Mouse (Mus musculus): ENCODE measurements around the gene Dhx32. TPM values are rescaled to one million over a fixed set of nuclear protein-coding genes. Genes with fewer than 3 reads are reported as not detected.

Dhx32 gene
- total RNA-seq, 1 experiment from 2014 or later, result 18.4 TPM

DNA sequence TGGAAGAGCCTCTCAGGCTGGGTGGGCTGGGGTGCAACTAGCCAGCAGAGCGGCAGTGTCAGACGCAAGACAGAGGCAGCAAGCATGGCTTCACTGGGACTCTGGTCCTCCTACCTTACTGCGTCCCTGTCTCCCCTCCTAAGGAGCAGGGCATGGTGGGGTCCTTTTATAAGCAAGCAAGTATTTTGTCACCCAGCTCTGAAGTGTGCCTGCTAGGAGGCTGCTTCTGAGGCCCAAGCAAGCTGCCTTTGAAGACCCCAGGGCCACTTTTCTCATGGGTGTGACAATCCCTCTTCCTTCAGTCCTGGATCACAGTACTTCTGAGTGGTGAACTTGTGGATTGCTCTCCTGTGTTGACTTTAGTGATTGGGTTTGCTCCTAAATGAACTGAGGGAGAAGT is 102.6 kb downstream of the Dhx32 start, which contains the start of gene Mmp21:
Gene Mmp21 (minus strand): TSS at position 101 of the 400 bp plus-strand sequence.
- ATAC-seq (ENCODE audit: extremely low read depth, insufficient number of reproducible peaks, low FRiP score, poor library complexity, severe bottlenecking), result no peak

DNA sequence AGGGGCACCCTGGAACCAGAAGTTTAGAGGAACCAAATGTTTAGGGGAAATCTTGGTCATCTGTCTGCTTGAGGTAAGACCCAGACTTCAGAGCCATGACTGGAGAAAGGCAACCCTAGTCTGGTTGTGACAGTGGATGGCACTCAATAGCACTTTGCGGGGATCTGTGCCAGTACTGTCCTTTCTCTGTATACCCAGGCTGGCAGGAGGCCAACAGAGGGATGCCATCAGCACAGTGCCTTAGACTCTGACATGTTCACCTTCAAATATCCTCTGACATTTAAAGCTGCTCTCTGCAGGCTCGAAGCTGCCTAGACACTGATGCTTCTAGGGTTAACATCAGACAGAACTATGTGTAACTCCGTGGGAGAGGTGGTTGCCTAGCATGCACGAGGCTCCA is 103.1 kb downstream of the Dhx32 start:
- ATAC-seq (ENCODE audit: extremely low read depth, insufficient number of reproducible peaks, low FRiP score, poor library complexity, severe bottlenecking), result no peak

DNA sequence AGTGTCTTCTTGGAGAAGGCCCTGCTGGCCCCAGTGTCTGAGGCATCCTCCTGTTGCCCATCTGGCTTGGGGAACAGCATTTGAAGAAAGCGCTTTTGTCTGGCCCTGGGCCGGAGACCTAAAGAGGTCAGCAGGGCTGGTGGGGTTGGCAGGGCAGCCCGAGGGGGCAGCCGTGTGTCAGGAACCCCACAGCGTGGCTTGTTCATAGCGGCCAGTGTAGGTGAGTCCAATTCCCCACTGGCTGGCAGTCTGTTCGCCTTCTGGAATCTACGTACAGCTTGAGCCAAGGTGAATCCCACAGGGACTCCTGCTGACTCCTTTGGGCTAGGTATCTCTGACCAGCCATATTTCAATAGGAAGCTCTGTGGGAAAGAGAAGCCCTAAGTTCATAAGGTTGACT is 103.8 kb downstream of the Dhx32 start:
- ATAC-seq (ENCODE audit: extremely low read depth, insufficient number of reproducible peaks, low FRiP score, poor library complexity, severe bottlenecking), result no peak

DNA sequence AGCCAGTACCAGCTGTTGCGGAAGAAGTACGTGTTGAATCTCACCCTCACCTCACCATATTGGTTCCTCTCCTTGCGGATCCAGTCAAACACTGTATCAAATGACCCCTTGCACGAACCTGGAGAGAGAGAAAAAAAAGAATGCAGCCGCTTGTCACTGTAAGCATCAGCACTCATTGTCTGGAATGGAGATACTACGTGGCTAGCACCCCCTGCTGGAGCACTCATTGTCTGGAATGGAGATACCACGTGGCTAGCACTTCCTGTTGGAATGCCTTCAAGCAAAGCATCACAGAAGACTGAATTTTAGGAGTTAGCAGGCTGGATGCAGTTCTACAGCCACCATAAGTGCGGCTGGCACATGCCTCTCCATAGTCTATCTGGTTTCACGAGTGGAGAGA is 106.5 kb downstream of the Dhx32 start:
- ATAC-seq (ENCODE audit: extremely low read depth, insufficient number of reproducible peaks, low FRiP score, poor library complexity, severe bottlenecking), result no peak

Other genes starting within 250 kb of the Dhx32 start
- not detected in 2 replicates for gene Tex36, start 180.6 kb downstream of the Dhx32 start, total RNA-seq (2017)
- gene Edrf1, start 145.2 kb downstream of the Dhx32 start, total RNA-seq (2017), result 58.2 and 71.7 TPM in 2 replicates
- not detected in 2 replicates for gene Mmp21, start 102.7 kb downstream of the Dhx32 start, total RNA-seq (2017)
- 69.9 and 75.0 TPM in 2 replicates for gene Bccip, start 73.4 kb downstream of the Dhx32 start, total RNA-seq (2017)
- 12.3 and 15.7 TPM in 2 replicates for gene Uros, start 72.7 kb downstream of the Dhx32 start, total RNA-seq (2017)
- not detected in 2 replicates for gene Fank1, start 5.9 kb downstream of the Dhx32 start, total RNA-seq (2017)

All from neutrophil, adult 5-6 weeks (primary cell).